Comparison of ENCODE assay signal across 11 mouse cellular contexts in genomic region chr7:46985718-46986505, GRCm38 (mm10). TPM values are rescaled to one million over a fixed set of nuclear protein-coding genes. Genes with fewer than 3 reads are reported as not detected.
DNase-seq lines count a peak whose midpoint lies in the region; ATAC-seq and TF ChIP-seq lines count a peak whose summit lies in the region.
"Had no signal": no experiment of that assay in that cellular context is flagged by ENCODE, and none has a peak within 500 bp of the region (broad histone marks: within the 10 kb centered on the region; RNA-seq: fewer than 3 reads in every experiment).

No protein-coding gene starts in this region.

- TF ChIP-seq CTCF in testis, adult 2 months (IDR thresholded peaks at IDR 0.05; ENCODE audit: control insufficient read depth, insufficient read depth, insufficient replicate concordance, low read depth, low read length): no peak
- no peak for TF ChIP-seq CTCF in kidney, adult 2 months (conservative IDR thresholded peaks at IDR 0.05; ENCODE audit: insufficient read depth, insufficient read length, low read depth, low read length)

- 59% methylated on average over 8 of the region's 8 CpGs for WGBS in heart, embryonic 10.5 days
- WGBS in liver, embryonic 16.5 days (ENCODE audit: insufficient replicate concordance): 53% methylated on average over 8 of the region's 8 CpGs
- WGBS in kidney, adult 2 months: 53% methylated on average over 8 of the region's 8 CpGs

- H3K27ac ChIP-seq in heart, embryonic 10.5 days: 0 out of 2 replicates have a peak overlapping the region, but pooled peaks have one; percentile 10
- peak overlapping the region; percentile 68 for H3K27ac ChIP-seq in testis, adult 2 months (ENCODE audit: control insufficient read depth, insufficient read depth, low read depth, low read length)
- no peak overlapping the region for H3K27ac ChIP-seq in liver, embryonic 16.5 days (ENCODE audit: low read length)
- H3K27ac ChIP-seq in kidney, adult 2 months (ENCODE audit: insufficient read depth, low read depth, low read length): no peak overlapping the region
- H3K27ac ChIP-seq: midbrain, embryonic 10.5 days had no signal

- 0 out of 2 replicates have a peak, but pooled peaks cover 2% of the 10 kb centered on the region for H3K36me3 ChIP-seq in heart, embryonic 10.5 days
- H3K36me3 ChIP-seq in testis, adult 2 months (ENCODE audit: control insufficient read depth, insufficient read depth, low read length): no peaks in the 10 kb centered on the region
- no peaks in the 10 kb centered on the region for H3K36me3 ChIP-seq in liver, embryonic 16.5 days (ENCODE audit: control insufficient read depth, insufficient read depth)
- no peaks in the 10 kb centered on the region for H3K36me3 ChIP-seq in kidney, adult 2 months (ENCODE audit: control insufficient read depth, insufficient read depth, low read length)

- TF ChIP-seq POLR2A in testis, adult 2 months (IDR thresholded peaks at IDR 0.05; ENCODE audit: control insufficient read depth, low read depth, low read length): no peak
- no peak for TF ChIP-seq POLR2A in kidney, adult 2 months (IDR thresholded peaks at IDR 0.05; ENCODE audit: low read depth, low read length)

- H3K27me3 ChIP-seq in heart, embryonic 10.5 days (ENCODE audit: insufficient read depth, poor library complexity, severe bottlenecking): no peaks in the 10 kb centered on the region
- H3K27me3 ChIP-seq in testis, adult 2 months (ENCODE audit: control insufficient read depth, insufficient read depth, low read length): no peaks in the 10 kb centered on the region
- H3K27me3 ChIP-seq in liver, embryonic 16.5 days (ENCODE audit: control insufficient read depth, insufficient read depth, low read depth, low read length): no peaks in the 10 kb centered on the region
- no peaks in the 10 kb centered on the region; the same call in 1 of the 2 replicates for H3K27me3 ChIP-seq in kidney, adult 2 months (replicated peaks; ENCODE audit: control insufficient read depth, insufficient read depth, low read length)

- H3K4me2 ChIP-seq in liver, embryonic 16.5 days (ENCODE audit: low read depth, low read length): no peak overlapping the region

- no peak overlapping the region for H3K4me3 ChIP-seq in heart, embryonic 10.5 days
- H3K4me3 ChIP-seq in testis, adult 2 months (ENCODE audit: control insufficient read depth, low read depth, low read length): peak overlapping the region; percentile 87
- no peak overlapping the region for H3K4me3 ChIP-seq in liver, embryonic 16.5 days (ENCODE audit: low read depth, low read length)
- no peak overlapping the region for H3K4me3 ChIP-seq in kidney, adult 2 months (ENCODE audit: insufficient read depth, low read depth, low read length)
- H3K4me3 ChIP-seq: midbrain, embryonic 10.5 days had no signal

- ATAC-seq in liver, embryonic 16.5 days (ENCODE audit: low read depth): peak; percentile 52

- H3K4me1 ChIP-seq in heart, embryonic 10.5 days: peaks cover 3% of the 10 kb centered on the region; the same call in 1 of the 2 replicates
- no peaks in the 10 kb centered on the region for H3K4me1 ChIP-seq in testis, adult 2 months (ENCODE audit: control insufficient read depth, insufficient read depth, low read length)
- H3K4me1 ChIP-seq in liver, embryonic 16.5 days (ENCODE audit: control insufficient read depth, low read depth, low read length): peaks cover 13% of the 10 kb centered on the region
- no peaks in the 10 kb centered on the region for H3K4me1 ChIP-seq in kidney, adult 2 months (ENCODE audit: control insufficient read depth, insufficient read depth, low read length)

- no peak for DNase-seq in heart, embryonic 10.5 days (ENCODE audit: low spot score)
- no peak for DNase-seq in heart, adult 18-20 months
- no peak for DNase-seq in testis, postnatal 10 days (ENCODE audit: low spot score)
- no peak for DNase-seq in right cerebral cortex, postnatal 14 days
- DNase-seq in kidney, postnatal 10 days: no peak
- no peak for DNase-seq in kidney, adult 2 months
- DNase-seq: gastrocnemius, postnatal 10 days had no signal

- no peak overlapping the region for H3K9ac ChIP-seq in liver, embryonic 16.5 days (ENCODE audit: low read depth, low read length)

- no peaks in the 10 kb centered on the region for H3K9me3 ChIP-seq in heart, embryonic 10.5 days
- H3K9me3 ChIP-seq in liver, embryonic 16.5 days (replicated peaks; ENCODE audit: control insufficient read depth, low read length): no peaks in the 10 kb centered on the region
- H3K9me3 ChIP-seq: G1E; midbrain, embryonic 10.5 days had no signal

RNA-seq across cellular contexts. Expression of gene Gm9999, which starts 2.5 kb away (rescaled TPM):
- not detected in 2 replicates for polyA plus RNA-seq in heart, embryonic 10.5 days (2016; fragmentation: Nextera tagmentation; extraction: Ambion mirVana)
- not detected for total RNA-seq in heart, adult 18-20 months (2021)
- polyA plus RNA-seq in testis, adult 2 months (2012; rRNA removed): 1,349 and 1,518 TPM in 2 replicates
- not detected in 2 replicates for polyA plus RNA-seq in liver, embryonic 16.5 days (2015; fragmentation: Nextera tagmentation; extraction: Ambion mirVana)
- polyA plus RNA-seq in kidney, adult 2 months (2012; rRNA removed): 0.46 TPM in 1 of 2 replicates, not detected in the other
- total RNA-seq: gastrocnemius, postnatal 10 days had no signal
- polyA plus RNA-seq: G1E; midbrain, embryonic 10.5 days had no signal

RNA-seq across cellular contexts. Expression of gene Spty2d1, which starts 22.3 kb away (rescaled TPM):
- 14.4 and 15.6 TPM in 2 replicates for polyA plus RNA-seq in heart, embryonic 10.5 days (2016; fragmentation: Nextera tagmentation; extraction: Ambion mirVana)
- total RNA-seq in heart, adult 18-20 months (2021): 1 to 10 TPM; 7.4 to 7.7 TPM
- polyA plus RNA-seq in testis, adult 2 months (2012; rRNA removed): 3.3 and 3.4 TPM in 2 replicates
- polyA plus RNA-seq in liver, embryonic 16.5 days (2015; fragmentation: Nextera tagmentation; extraction: Ambion mirVana): 12.1 and 12.6 TPM in 2 replicates
- polyA plus RNA-seq in kidney, adult 2 months (2012; rRNA removed): 6.3 and 7.2 TPM in 2 replicates

RNA-seq across cellular contexts. Expression of gene Uevld, which starts 27.6 kb away (rescaled TPM):
- polyA plus RNA-seq in heart, embryonic 10.5 days (2016; fragmentation: Nextera tagmentation; extraction: Ambion mirVana): 8.3 and 9.0 TPM in 2 replicates
- 10 to 100 TPM; 11.1 to 13.5 TPM for total RNA-seq in heart, adult 18-20 months (2021)
- polyA plus RNA-seq in testis, adult 2 months (2012; rRNA removed): 2.4 and 2.9 TPM in 2 replicates
- 5.8 and 6.8 TPM in 2 replicates for polyA plus RNA-seq in liver, embryonic 16.5 days (2015; fragmentation: Nextera tagmentation; extraction: Ambion mirVana)
- polyA plus RNA-seq in kidney, adult 2 months (2012; rRNA removed): 3.8 and 4.0 TPM in 2 replicates

Comparison
In these comparisons a context has a peak if more than half of its experiments do, and no peak if none do; other contexts are left out.
1. H3K27ac ChIP-seq: peak in heart, embryonic 10.5 days (single experiment) and testis, adult 2 months (single experiment); none in liver, embryonic 16.5 days (single experiment) and kidney, adult 2 months (single experiment).
2. RNA of gene Gm9999, which starts 2.5 kb away (polyA plus RNA-seq): 1,349 to 1,518 TPM in testis, adult 2 months; 0.46 TPM in kidney, adult 2 months, not detected in heart, embryonic 10.5 days and not detected in liver, embryonic 16.5 days; every median in the first group is over 100 times any median in the second.